Mouse (Mus musculus) hindbrain, embryonic 14.5 days (tissue): ENCODE measurements around the gene Cldn2. TPM values are rescaled to one million over a fixed set of nuclear protein-coding genes. Genes with fewer than 3 reads are reported as not detected.

ENCODE experiments used
- ATAC-seq: fragments of 200-750 bp; cut with Nextera tagmentation; 2 replicates; pipeline ENCODE4 v1.8.0; 2017; ENCODE audit warnings: moderate number of reproducible peaks, mild to moderate bottlenecking, moderate TSS enrichment, moderate library complexity; ENCODE audit not compliant: low FRiP score
- DNase-seq: peaks from one replicate; pipeline ENCODE4 v3.0.0-alpha.2; 2015; ENCODE audit warnings: low spot score
- H3K27ac ChIP-seq: fragments of 300-500 bp; sonication (generic); 2 replicates; pipeline ENCODE4 v1.5.1; 2014; ENCODE audit warnings: mild to moderate bottlenecking, moderate library complexity
- H3K27me3 ChIP-seq: fragments of 300-500 bp; sonication (generic); 2 replicates; pipeline ENCODE4 v1.6.1; 2014; ENCODE audit warnings: mild to moderate bottlenecking, low read length, mixed read lengths; ENCODE audit not compliant: control insufficient read depth, insufficient read depth
- H3K36me3 ChIP-seq: fragments of 300-500 bp; sonication (generic); replicated peaks from 2 replicates; pipeline ENCODE4 v1.6.1; 2014; ENCODE audit not compliant: control insufficient read depth, insufficient read depth
- H3K4me1 ChIP-seq: fragments of 300-500 bp; sonication (generic); replicated peaks from 2 replicates; pipeline ENCODE4 v1.6.1; 2014; ENCODE audit warnings: antibody characterized with exemption, low read length, mixed read lengths; ENCODE audit not compliant: control insufficient read depth, insufficient read depth
- H3K4me2 ChIP-seq: fragments of 300-500 bp; sonication (generic); replicated peaks from 2 replicates; pipeline ENCODE4 v1.6.1; 2014; ENCODE audit warnings: mild to moderate bottlenecking, moderate library complexity
- H3K4me3 ChIP-seq: fragments of 300-500 bp; sonication (generic); replicated peaks from 2 replicates; pipeline ENCODE4 v1.5.1; 2014; ENCODE audit warnings: mild to moderate bottlenecking, low read length
- H3K9ac ChIP-seq: fragments of 300-500 bp; sonication (generic); 2 replicates; pipeline ENCODE4 v1.6.1; 2014
- H3K9me3 ChIP-seq: fragments of 300-500 bp; sonication (generic); 2 replicates; pipeline ENCODE4 v1.6.1; 2016; ENCODE audit warnings: low read length; ENCODE audit not compliant: control insufficient read depth
- WGBS: fragments of 180-500 bp; shearing (Covaris S2); extraction: QIAGEN DNeasy Blood & Tissue Kit; methylation state at CpG from one replicate; pipeline ENCODE4 v1.1.7; 2014; 5-methylcytosine and 5-hydroxymethylcytosine counted together
- polyA plus RNA-seq: library from polyadenylated mRNA; unstranded; fragments of >200 nt; fragmentation: Nextera tagmentation; extraction: Ambion mirVana; gene quantifications from 2 replicates; pipeline ENCODE4 v1.2.1, GENCODE M21; 2014

The Cldn2 gene
- polyA plus RNA-seq, 1 experiment from 2014 or later, result 1.2 TPM

DNA sequence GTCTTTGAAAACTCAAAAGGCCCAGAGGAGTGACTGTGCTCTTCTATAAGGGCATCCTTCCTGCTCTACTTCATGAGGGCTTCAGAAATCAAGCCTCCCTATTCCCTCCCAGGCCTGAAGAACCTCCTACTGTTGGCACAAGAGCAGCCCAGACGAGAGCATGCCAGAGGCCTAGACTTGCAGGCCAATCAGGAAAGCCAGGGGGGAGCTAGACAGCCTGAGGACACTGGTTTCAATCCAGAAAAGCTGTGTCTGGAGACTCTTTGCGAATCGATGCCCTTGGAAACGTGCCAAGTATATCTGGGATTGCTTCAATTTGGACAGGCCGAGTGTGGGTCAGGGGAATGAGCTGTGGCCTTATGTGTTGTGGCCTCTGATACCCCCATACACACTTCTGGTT, 21.2 kb upstream of the Cldn2 start:
- H3K9me3 ChIP-seq, result no peaks in the 10 kb centered on the region
- H3K4me3 ChIP-seq, result no peak overlapping the region
- no peak overlapping the region for H3K4me2 ChIP-seq
- no peak for DNase-seq
- H3K27me3 ChIP-seq, result no peaks in the 10 kb centered on the region
- no peak overlapping the region for H3K9ac ChIP-seq
- no peaks in the 10 kb centered on the region for H3K36me3 ChIP-seq
- no peak for ATAC-seq
- no peaks in the 10 kb centered on the region for H3K4me1 ChIP-seq
- WGBS, result 76% methylated on average over 5 of the region's 5 CpGs
- no peak overlapping the region for H3K27ac ChIP-seq

DNA sequence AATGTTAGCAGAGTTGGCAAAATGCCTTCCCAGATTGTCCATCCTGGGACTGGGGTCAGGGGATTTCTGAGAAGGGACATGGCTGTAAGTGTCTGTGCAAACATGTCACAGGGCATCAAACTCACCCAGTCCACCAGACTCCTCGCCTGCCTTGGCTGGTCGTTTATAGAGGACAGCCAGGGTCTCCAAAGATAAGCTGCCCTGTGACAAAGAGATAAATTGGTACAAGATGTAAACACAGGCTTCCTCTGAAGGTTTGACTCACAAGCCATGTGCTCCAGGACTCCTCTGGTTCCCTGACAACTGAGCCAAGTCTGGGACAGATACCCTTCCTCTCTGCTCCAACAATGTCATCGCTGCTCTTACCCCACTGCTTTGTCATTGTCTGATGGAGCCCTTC, 19.6 kb upstream of the Cldn2 start:
- H3K27me3 ChIP-seq, result peaks cover 14% of the 10 kb centered on the region
- no peak overlapping the region for H3K4me2 ChIP-seq
- 66% methylated on average over 3 of the region's 3 CpGs for WGBS
- no peak overlapping the region for H3K9ac ChIP-seq
- no peaks in the 10 kb centered on the region for H3K4me1 ChIP-seq
- H3K4me3 ChIP-seq, result no peak overlapping the region
- no peaks in the 10 kb centered on the region for H3K36me3 ChIP-seq
- H3K27ac ChIP-seq, result no peak overlapping the region
- H3K9me3 ChIP-seq, result no peaks in the 10 kb centered on the region
- ATAC-seq (no peak), DNase-seq (no peak)

DNA sequence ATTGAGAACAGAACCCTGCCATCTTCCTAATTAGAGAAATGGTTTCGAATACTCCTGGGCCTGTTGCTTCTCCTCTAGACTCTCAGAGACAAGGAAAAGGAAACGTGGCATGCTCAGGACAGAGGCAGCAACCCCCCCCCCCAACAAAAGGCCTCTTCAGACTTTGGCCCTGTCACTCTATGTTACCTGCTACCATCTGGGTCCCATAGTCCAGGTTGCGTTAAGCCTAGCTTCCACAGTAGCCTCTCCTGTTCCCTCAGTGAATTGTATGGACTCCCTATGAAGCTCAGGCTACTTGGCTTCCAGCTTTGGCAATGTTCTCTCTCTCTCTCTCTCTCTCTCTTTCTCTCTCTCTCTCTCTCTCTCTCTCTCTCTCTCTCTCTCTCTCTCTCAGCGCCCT, 19.1 kb upstream of the Cldn2 start:
- ATAC-seq (no peak), DNase-seq (no peak)
- H3K4me3 ChIP-seq, result no peak overlapping the region
- WGBS, result 83% methylated on average over 4 of the region's 4 CpGs
- H3K27me3 ChIP-seq, result peaks cover 17% of the 10 kb centered on the region
- H3K9me3 ChIP-seq, result no peaks in the 10 kb centered on the region
- no peaks in the 10 kb centered on the region for H3K4me1 ChIP-seq
- H3K27ac ChIP-seq, result no peak overlapping the region
- no peak overlapping the region for H3K4me2 ChIP-seq
- no peak overlapping the region for H3K9ac ChIP-seq
- H3K36me3 ChIP-seq, result no peaks in the 10 kb centered on the region

DNA sequence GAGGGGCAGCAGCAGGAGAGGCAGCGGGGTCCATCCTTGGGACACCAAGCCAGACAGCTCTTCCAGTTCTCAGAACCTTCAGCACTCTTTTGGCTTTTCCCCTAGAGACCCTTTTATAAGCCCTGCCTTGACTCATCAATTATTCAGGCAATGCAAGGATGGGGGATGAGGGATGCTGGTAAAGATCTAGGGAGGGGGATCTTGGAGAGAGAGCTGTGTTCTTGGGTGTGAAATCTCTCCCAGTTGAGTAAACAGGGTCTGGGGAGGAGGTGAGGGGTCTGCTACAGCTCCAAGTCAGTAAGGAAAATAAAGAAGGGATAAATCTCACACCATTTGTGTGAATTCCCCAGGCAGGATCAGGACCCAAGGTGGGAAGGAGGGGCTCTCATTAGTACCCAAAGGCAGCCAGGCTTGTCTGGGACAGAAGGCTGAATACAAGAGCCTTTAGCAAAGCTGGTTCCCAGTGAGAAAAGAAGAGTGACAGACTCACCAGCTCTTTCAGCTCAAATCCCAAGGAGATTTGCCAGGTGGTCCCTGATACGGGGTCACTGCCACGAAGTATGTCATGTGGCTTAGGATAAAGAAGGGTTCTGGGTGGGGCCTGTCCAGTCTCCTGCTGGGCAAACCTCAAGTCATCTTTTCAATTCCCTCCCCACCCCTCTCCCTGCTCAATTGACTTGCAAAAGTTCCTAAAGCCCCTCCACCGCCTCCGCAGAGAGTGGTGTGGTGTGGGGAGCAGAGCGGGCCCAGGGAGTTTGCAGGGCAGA, 18.2 kb upstream of the Cldn2 start, which contains the start of gene Ripply1:
Ripply1 (minus strand) TSS at position 76 of the 767 bp plus-strand sequence.
- ATAC-seq (no peak), DNase-seq (no peak)
- no peak within 1 kb of the TSS for H3K4me3 ChIP-seq
- peaks cover 18% of the 10 kb centered on the region for H3K27me3 ChIP-seq
- H3K4me1 ChIP-seq, result no peaks in the 10 kb centered on the region
- no peaks in the 10 kb centered on the region for H3K36me3 ChIP-seq
- no peaks in the 10 kb centered on the region for H3K9me3 ChIP-seq
- no peak within 1 kb of the TSS for H3K27ac ChIP-seq
- no peak within 1 kb of the TSS for H3K9ac ChIP-seq
- H3K4me2 ChIP-seq, result no peak within 1 kb of the TSS
- 26% methylated on average over 6 of the region's 6 CpGs for WGBS

- Histone ChIP-seq H3K9me3 (no peaks in the 10 kb centered on the region), H3K27ac (no peak overlapping the region), H3K4me3 (no peak overlapping the region), H3K9ac (no peak overlapping the region), H3K4me2 (no peak overlapping the region), H3K27me3 (peaks cover 18% of the 10 kb centered on the region), H3K36me3 (no peaks in the 10 kb centered on the region), H3K4me1 (no peaks in the 10 kb centered on the region)
- DNase-seq, result no peak
- ATAC-seq, result no peak
- WGBS, result 39% methylated on average over 3 of the region's 3 CpGs
These were observed 17.6 kb upstream of the Cldn2 start for GRCm38 (mm10) chrX:139783045-139783422.

GRCm38 (mm10) chrX:139785764-139786163, 14.9 kb upstream of the Cldn2 start:
- WGBS, result 54% methylated on average over 1 of the region's 1 CpGs
- Histone ChIP-seq H3K4me3 (no peak overlapping the region), H3K27me3 (peaks cover 18% of the 10 kb centered on the region), H3K9me3 (no peaks in the 10 kb centered on the region), H3K27ac (no peak overlapping the region), H3K4me2 (no peak overlapping the region), H3K9ac (no peak overlapping the region), H3K36me3 (no peaks in the 10 kb centered on the region), H3K4me1 (no peaks in the 10 kb centered on the region)
- ATAC-seq (no peak), DNase-seq (no peak)

DNA sequence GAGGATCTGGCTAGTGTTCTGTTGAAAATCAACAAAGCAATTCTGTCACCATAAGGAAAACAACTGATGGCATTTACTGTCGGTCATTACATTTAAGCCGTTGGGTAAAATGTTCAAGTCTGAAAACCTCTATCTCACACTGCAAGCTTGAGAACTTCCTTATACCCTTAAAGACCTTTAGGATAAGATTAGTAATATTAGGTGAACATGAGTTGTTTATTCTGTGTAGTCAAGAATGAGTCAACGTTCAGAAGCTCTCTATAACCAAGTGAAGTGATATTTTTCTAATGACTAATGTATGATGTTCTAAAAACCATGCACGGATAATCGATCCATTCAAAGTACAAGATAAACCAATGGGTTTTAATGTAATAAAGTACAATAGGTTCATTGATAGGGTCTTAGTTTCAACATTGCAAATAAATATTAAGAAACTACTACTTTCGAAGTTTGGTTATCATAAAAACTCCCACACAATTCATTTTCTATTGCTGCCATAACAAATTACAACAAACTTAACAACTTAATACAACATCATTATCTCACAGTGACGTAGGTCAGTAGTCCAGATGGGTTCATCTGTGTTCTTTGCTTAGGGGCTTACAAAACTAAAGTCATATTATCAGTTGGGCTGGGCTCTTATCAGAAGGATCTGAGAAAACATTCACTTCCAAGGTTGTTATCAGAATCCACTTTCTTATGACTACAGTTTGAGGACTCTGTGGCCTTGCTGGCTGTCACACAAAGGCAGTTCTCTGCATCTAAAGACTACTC, 6.4 kb upstream of the Cldn2 start:
- H3K9ac ChIP-seq, result no peak overlapping the region
- WGBS, result 90% methylated on average over 7 of the region's 7 CpGs

DNA sequence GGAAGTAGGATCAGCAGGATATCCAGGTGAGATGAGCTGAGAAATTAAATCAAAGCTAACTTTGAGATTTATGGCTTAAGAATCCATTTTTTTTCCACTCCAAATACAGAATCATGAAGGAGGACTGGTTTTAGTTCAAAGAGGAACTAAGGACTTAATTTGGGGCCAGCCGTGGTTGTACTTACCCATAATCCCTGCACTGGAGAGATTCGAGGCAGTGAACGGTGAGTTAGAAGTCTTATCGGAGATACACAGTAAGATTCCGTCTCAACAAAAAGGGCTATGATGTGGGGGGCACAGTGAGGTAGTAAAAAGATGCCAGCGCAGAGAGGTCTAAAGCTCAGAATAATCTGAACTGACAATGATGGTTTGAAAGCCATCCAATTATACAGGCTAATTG, 4.6 kb upstream of the Cldn2 start:
- no peaks in the 10 kb centered on the region for H3K36me3 ChIP-seq
- 76% methylated on average over 6 of the region's 6 CpGs for WGBS
- no peak overlapping the region for H3K4me2 ChIP-seq
- H3K27ac ChIP-seq, result no peak overlapping the region
- DNase-seq (no peak), ATAC-seq (no peak)
- no peak overlapping the region for H3K4me3 ChIP-seq
- H3K9me3 ChIP-seq, result no peaks in the 10 kb centered on the region
- H3K4me1 ChIP-seq, result no peaks in the 10 kb centered on the region
- H3K9ac ChIP-seq, result no peak overlapping the region
- H3K27me3 ChIP-seq, result no peaks in the 10 kb centered on the region; the same call in 1 of the 2 replicates

More for the DNA sequence above, 6.4 kb upstream of the Cldn2 start:
- Histone ChIP-seq H3K4me3 (no peak overlapping the region), H3K27ac (no peak overlapping the region), H3K36me3 (no peaks in the 10 kb centered on the region), H3K4me1 (no peaks in the 10 kb centered on the region), H3K4me2 (no peak overlapping the region), H3K9me3 (no peaks in the 10 kb centered on the region), H3K27me3 (no peaks in the 10 kb centered on the region; the same call in 1 of the 2 replicates)
- DNase-seq, result no peak
- no peak for ATAC-seq

DNA sequence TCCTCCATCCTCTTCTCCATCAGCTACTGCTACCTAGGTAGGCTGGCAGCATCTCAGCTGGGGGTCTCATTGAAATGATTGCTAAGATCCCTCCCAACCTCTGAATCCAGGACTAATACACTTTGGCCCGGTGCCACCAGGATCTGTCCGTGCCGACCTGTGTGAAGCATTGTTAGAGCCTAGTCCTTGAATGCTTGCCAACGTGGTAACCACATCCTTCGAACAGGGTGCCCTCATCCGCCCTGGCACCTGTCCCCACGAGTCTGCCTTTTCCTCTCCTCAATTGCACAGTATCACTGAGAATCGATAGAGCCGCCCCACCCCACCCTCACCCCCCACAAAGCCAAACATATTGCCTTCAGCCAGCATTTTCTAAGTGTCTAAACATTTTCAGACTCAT, 2.8 kb upstream of the Cldn2 start:
- no peaks in the 10 kb centered on the region for H3K27me3 ChIP-seq
- H3K27ac ChIP-seq, result no peak overlapping the region
- no peaks in the 10 kb centered on the region for H3K4me1 ChIP-seq
- H3K4me3 ChIP-seq, result no peak overlapping the region
- no peaks in the 10 kb centered on the region for H3K9me3 ChIP-seq
- no peak overlapping the region for H3K4me2 ChIP-seq
- ATAC-seq (no peak), DNase-seq (no peak)
- 81% methylated on average over 9 of the region's 9 CpGs for WGBS
- no peak overlapping the region for H3K9ac ChIP-seq
- no peaks in the 10 kb centered on the region for H3K36me3 ChIP-seq
